Mouse (Mus musculus) ES-E14 (cell line): ENCODE data around the gene Trpc4. TPM values are rescaled to one million over a fixed set of nuclear protein-coding genes. Genes with fewer than 3 reads are reported as not detected.

Experiments
- DNase-seq: peaks from one replicate; pipeline ENCODE4 v3.0.0-alpha.2; 2013; ENCODE audit warnings: low read depth, low spot score
- H3K27ac ChIP-seq: 2 replicates; pipeline ENCODE4 v1.5.1; 2012; ENCODE audit warnings: low read depth, mild to moderate bottlenecking, low read length, moderate library complexity, mixed read lengths; ENCODE audit not compliant: poor library complexity, insufficient read depth, severe bottlenecking
- H3K36me3 ChIP-seq: 2 replicates; pipeline ENCODE4 v1.6.1; 2012; ENCODE audit warnings: mild to moderate bottlenecking, low read length, moderate library complexity, mixed read lengths; ENCODE audit not compliant: control insufficient read depth, poor library complexity, insufficient read depth, severe bottlenecking
- H3K4me1 ChIP-seq, 2 experiments: fragments of 150-350 bp in 1 of 2; sonication (generic) in 1 of 2; 2 replicates each; pipeline ENCODE4 v1.6.1; 2012; ENCODE audit warnings: low read length in 2 of 2, mild to moderate bottlenecking in 1 of 2, mixed read lengths in 1 of 2; ENCODE audit not compliant: control insufficient read depth in 2 of 2, insufficient read depth in 2 of 2, poor library complexity in 1 of 2
- H3K4me3 ChIP-seq, 2 experiments: fragments of 150-350 bp in 1 of 2; sonication (generic) in 1 of 2; 2 replicates each; pipeline ENCODE4 v1.5.1; 2012; ENCODE audit warnings: low read length in 2 of 2, low read depth in 1 of 2, mild to moderate bottlenecking in 1 of 2, mixed read lengths in 1 of 2; ENCODE audit not compliant: insufficient read depth in 1 of 2, poor library complexity in 1 of 2, severe bottlenecking in 1 of 2
- H3K9ac ChIP-seq: 2 replicates; pipeline ENCODE4 v1.6.1; 2012; ENCODE audit warnings: low read depth, mild to moderate bottlenecking, low read length, mixed read lengths; ENCODE audit not compliant: poor library complexity, insufficient read depth, severe bottlenecking
- H3K9me3 ChIP-seq: fragments of 150-350 bp; sonication (generic); 2 replicates; pipeline ENCODE4 v1.6.1; 2012; ENCODE audit warnings: low read depth, mild to moderate bottlenecking, low read length; ENCODE audit not compliant: control insufficient read depth, insufficient read depth
- CHD2 ChIP-seq: IDR thresholded peaks from 2 replicates; pipeline ENCODE4 v1.6.1; 2014; ENCODE audit warnings: mild to moderate bottlenecking, low read depth, low read length, inconsistent platforms
- HCFC1 ChIP-seq: IDR thresholded peaks from 2 replicates; pipeline ENCODE4 v1.6.1; 2012; ENCODE audit warnings: low read length, inconsistent platforms, borderline replicate concordance; ENCODE audit not compliant: insufficient read depth
- MAFK ChIP-seq: IDR thresholded peaks from 2 replicates; pipeline ENCODE4 v1.6.1; 2014; ENCODE audit warnings: mild to moderate bottlenecking, low read depth, low read length, inconsistent platforms; ENCODE audit not compliant: insufficient read depth
- ZC3H11A ChIP-seq: IDR thresholded peaks from 2 replicates; pipeline ENCODE4 v1.6.1; 2012; ENCODE audit warnings: low read depth, mild to moderate bottlenecking, inconsistent platforms, low read length, borderline replicate concordance
- ZNF384 ChIP-seq: IDR thresholded peaks from 2 replicates; pipeline ENCODE4 v1.6.1; 2012; ENCODE audit warnings: low read depth, low read length, inconsistent platforms
- in situ Hi-C, 2 experiments: fragments of 600-800 bp; cut with MboI; formaldehyde crosslinking; loops; one replicate each; pipeline ENCODE4 v1.15.1; 2025; ENCODE audit warnings: low sequenced_read_pairs in 2 of 2, inconsistent platforms in 1 of 2; ENCODE audit not compliant: unreplicated experiment in 2 of 2
- total RNA-seq: library from RNA; depleted of rRNA; stranded (reverse); fragments of 300-350 nt; gene quantifications from 2 replicates; pipeline ENCODE4 v1.2.3, GENCODE M21; 2012

Gene Trpc4
- total RNA-seq, 1 experiment, result not detected

DNA sequence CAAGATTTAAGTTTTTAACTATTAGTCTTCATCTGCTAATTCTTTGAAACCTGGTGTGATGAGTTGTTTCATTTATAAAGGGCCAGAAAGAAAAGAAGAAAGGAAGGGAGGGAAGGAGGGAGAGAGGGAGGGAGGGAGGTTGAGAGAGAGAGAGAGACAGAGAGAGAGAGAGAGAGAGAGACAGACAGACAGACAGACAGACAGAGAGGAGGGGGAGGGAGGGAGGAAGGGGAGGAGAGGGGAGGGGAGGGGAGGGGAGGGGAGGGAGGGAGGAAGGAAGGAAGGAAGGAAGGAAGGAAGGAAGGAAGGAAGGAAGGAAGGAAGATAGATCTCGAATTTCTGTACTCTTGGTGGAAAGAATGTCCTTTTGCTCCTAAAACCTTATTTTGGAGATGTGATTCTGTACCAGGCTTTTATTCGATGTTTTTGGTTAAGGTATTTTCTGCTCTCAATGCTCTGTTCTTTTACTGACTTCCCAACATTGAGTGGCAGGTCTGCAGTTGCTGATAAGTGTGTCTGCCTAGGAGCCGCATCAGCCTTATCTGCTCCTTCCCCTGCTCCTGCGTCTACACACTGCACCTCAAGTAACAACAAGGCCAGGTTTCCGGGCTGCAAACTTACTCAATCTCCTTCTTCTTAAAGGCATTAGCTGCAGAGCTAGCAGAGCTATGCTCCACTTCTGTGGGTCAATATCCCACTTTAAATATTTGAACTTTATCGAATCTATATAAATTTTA lies 35.3 kb downstream of the Trpc4 start:
- in situ Hi-C loops, result no loop called here
- H3K9me3 ChIP-seq, result no peaks in the 10 kb centered on the region

GRCm38 (mm10) chr3:54201231-54201630 lies 45.4 kb downstream of the Trpc4 start:
- no peaks in the 10 kb centered on the region for H3K36me3 ChIP-seq
- no peaks in the 10 kb centered on the region for H3K9me3 ChIP-seq
- H3K4me1 ChIP-seq, result no peaks in the 10 kb centered on the region
- no peak overlapping the region for H3K4me3 ChIP-seq
- no peak for TF ChIP-seq CHD2
- no peak for TF ChIP-seq ZNF384
- TF ChIP-seq ZC3H11A, result no peak
- TF ChIP-seq HCFC1, result no peak
- no peak for TF ChIP-seq MAFK
- in situ Hi-C loops, result no loop called here
- no peak overlapping the region for H3K27ac ChIP-seq
- DNase-seq, result no peak
- no peak overlapping the region for H3K9ac ChIP-seq

More for the DNA sequence above, 35.3 kb downstream of the Trpc4 start:
- no peak overlapping the region for H3K4me3 ChIP-seq
- no peaks in the 10 kb centered on the region for H3K4me1 ChIP-seq
- TF ChIP-seq ZC3H11A, result no peak
- TF ChIP-seq ZNF384, result no peak
- TF ChIP-seq MAFK, result no peak
- TF ChIP-seq CHD2, result no peak
- TF ChIP-seq HCFC1, result no peak
- no peak overlapping the region for H3K9ac ChIP-seq
- no peak overlapping the region for H3K27ac ChIP-seq
- no peak for DNase-seq
- no peaks in the 10 kb centered on the region for H3K36me3 ChIP-seq

- H3K4me1 ChIP-seq, result no peaks in the 10 kb centered on the region
- no peaks in the 10 kb centered on the region for H3K36me3 ChIP-seq
- TF ChIP-seq MAFK (no peak), CHD2 (no peak), ZNF384 (no peak), ZC3H11A (no peak)
- no peak for DNase-seq
- H3K4me3 ChIP-seq, result no peak overlapping the region
- in situ Hi-C loops, result no loop called here
- H3K9ac ChIP-seq, result no peak overlapping the region
- no peaks in the 10 kb centered on the region for H3K9me3 ChIP-seq
- H3K27ac ChIP-seq, result no peak overlapping the region
Observed at GRCm38 (mm10) chr3:54204386-54204785, 48.6 kb downstream of the Trpc4 start.

- TF ChIP-seq ZNF384 (no peak), HCFC1 (no peak), MAFK (no peak), ZC3H11A (no peak), CHD2 (no peak)
- Histone ChIP-seq H3K36me3 (no peaks in the 10 kb centered on the region), H3K4me3 (no peak overlapping the region), H3K9ac (no peak overlapping the region), H3K4me1 (no peaks in the 10 kb centered on the region), H3K9me3 (no peaks in the 10 kb centered on the region), H3K27ac (no peak overlapping the region)
- no peak for DNase-seq
- in situ Hi-C loops, result no loop called here
Observed at GRCm38 (mm10) chr3:54210112-54210511, 54.3 kb downstream of the Trpc4 start.
